Mouse (Mus musculus): Measurements from ENCODE around the gene B230104I21Rik. TPM values are rescaled to one million over a fixed set of nuclear protein-coding genes. Genes with fewer than 3 reads are reported as not detected.

Gene B230104I21Rik
- not detected for total RNA-seq (2021)
- long read RNA-seq, experiment 1 = 0 reads
- long read RNA-seq, experiment 2 = 0 reads

DNA sequence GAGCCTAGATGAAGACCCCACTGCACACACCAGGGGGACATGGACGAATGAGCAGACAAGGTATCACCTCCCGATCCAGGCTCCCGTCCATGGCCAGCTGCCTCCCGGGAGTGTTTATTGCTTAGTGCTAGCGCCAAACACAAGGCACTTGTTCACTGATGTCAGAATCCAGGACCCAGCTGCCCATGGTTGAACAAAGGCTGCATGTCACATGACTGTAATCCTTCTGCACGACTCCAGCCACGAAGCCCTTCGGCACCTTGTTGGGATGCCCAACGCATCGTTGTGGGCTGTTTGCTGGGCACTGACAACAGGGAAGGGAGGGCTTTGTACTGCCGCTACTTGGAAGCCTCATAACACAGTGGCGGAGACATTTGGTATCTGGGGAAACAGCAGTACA lies at the start of gene B230104I21Rik:
TSS of gene B230104I21Rik (plus strand) at position 367 of the 400 bp plus-strand sequence.
- DNase-seq = no peak

DNA sequence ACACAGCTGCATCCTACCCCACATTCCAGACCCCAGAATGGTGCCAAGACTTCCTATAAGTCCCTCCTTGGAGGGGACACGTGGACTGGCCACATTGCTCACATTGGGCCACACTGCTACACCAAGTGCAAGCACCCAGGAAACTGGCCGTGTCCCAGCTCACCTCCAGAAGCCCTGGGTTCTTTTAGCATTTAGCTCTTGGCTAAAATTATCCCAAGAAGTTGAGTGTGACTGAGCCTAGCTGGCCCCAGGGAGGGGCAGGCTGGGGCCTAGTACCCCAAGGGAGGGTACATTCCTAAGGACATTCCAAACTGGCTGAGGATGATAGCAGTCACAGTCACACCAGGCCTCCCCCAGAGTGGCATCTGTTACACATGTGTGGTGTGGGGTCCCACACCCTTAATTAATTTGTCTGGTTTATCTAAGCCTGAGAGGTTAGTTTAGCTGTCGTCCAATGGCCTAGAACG lies 42.2 kb upstream of the B230104I21Rik start:
- DNase-seq = no peak

DNA sequence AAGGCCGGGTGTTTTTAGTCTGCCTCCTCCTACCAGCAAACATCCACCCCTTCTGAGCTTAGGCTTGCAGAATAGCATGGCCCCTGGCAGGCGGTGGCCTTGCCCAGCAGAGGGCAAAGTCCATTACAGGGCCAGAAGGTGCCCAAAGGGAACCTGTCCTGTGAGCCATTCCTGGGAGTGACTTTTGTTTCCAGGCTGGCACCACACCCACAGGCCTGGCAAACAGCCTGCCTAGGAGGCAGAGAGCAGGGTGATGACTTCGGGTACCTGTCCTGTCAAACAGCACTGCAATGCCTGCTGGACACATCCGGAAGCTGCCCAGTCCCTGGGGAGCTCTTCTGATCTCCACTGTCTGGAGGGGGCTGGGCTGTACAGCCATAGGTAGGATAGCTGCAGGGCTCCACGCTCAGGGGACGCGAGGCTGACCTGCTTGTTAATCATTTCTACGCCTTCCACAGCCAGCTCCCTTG lies 41.6 kb upstream of the B230104I21Rik start:
- no peak for DNase-seq

DNA sequence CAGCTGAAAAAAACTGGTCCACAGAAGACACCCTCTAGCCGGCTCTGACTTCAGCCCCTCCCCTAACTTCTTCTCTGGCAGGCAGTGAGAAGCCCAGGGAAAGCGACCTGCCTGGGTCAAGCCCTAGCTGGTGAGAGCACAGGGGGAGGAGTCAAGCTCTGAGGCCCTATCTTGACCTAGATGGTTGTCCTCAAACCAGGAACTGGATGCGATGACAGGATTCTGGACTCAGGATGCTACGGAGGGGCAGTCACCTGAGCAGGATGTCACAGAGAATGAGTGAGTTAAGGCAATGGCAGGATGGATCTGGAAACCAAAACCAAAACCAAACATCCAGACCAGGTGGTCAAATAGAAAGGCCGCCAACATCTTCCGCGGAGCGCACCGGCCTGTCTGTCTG lies 38.2 kb upstream of the B230104I21Rik start:
- no peak for DNase-seq

DNA sequence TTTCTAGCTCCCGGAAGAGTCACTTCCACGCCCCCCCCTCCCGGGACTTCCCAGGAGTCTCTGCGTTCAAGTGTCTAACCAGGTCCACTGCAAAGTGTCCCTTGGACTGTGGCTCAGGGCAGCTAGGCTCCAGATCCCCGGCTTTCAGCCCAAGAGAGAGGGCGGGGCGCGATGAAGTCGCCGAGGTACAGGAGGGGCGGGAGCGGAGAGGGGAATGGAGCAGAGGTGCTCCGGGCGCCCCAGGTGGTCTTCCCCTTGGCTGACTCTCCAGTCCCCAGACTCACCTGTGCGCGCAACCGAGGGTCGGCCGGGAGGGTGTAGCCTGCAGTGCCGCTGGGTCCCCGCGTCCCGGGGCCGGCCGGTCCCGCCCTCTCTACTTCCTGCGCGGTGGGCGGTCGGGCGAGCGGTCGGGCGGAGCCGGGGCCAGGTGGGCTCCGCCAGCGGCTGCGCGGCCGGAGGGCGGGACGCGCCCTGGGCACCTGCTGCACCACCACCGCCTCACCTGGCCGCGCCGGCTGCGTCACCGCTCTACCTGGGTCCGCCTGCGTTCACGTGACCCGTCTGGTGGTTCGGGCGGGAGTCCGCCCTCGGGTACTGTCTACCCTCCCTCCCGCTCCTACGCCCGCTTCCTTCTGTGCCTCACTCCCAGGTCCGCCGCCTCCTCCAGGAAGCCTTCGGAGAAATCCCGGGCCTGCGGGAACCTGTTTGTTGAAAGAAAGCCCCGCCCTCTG lies 36.2 kb upstream of the B230104I21Rik start:
- peak in 1 of 2 experiments; percentile 12 for DNase-seq

DNA sequence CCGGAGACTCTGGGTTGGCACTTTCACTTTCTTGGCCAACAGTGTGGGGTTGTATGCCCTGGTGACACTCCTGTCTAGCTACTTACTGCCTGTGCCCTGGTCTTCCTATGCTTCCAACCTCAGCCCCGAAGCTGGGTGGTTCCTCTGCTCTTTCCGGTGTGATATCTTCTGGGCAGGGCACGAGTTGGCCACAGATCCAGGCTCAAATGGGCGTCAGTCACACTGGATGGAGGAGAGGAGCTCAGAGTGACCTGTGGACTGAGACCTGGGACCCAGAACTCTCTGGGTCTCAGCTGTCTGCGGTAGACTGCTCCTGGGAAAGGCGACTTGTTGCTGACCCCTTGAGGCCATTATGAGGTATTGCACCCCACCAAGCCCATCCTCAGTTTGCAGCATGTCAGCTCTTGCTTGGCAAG lies 34.5 kb upstream of the B230104I21Rik start, which contains the start of gene Arhgef16:
TSS of gene Arhgef16 (minus strand) at position 211 of the 416 bp plus-strand sequence.
- peak; percentile 25 to 30 for DNase-seq

DNA sequence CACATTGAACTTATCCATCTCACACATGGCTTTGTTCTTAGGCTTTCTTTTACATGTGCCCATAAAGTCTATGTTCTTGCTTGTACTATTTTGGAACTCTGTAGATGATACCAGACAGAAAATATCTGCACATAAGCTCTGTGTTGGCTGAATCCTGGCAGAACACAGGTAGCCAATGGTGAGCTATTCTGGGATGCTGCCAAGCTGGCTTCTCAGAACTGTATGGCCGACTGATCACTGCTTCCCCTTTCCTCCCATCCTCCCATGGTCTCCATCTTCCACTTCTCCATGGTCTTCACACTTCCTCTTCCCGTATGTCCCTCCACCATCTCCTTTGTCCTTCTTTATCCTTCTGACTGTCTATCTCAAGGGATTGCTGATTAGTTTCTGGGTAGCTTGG lies 26.8 kb upstream of the B230104I21Rik start:
- no peak for DNase-seq

DNA sequence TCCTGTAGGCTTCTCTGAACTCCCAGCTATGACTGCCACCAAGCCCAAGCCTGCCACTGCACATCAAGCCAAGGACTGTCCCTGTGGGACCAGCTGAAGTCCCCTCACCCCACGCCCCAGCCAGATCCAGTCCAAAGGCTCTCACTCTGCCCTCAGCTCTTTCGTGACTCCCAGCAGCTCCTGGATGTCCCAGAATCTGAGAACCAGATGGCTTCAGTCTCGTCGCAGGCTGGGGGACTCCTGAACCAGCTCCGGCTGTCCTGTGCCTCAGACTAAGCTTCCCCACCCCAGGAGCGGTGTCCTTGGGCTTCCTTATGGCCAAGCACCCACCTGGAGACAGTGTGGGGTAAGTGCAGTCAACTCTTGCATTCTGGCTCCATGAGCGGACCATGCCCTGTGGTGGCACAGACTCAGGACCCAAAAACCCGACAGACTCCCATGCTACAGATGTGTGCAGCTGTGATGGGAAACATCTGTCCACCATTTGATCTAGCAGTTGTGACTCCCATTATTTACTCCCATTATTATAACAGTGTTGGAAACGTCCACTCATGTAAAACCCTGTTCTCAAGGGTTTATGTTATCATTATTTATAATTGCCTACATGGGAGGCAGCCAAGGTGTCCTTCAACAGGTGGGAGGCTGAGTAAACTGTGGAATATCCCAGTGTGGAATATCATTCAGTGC lies 25.2 kb upstream of the B230104I21Rik start:
- no peak for DNase-seq

DNA sequence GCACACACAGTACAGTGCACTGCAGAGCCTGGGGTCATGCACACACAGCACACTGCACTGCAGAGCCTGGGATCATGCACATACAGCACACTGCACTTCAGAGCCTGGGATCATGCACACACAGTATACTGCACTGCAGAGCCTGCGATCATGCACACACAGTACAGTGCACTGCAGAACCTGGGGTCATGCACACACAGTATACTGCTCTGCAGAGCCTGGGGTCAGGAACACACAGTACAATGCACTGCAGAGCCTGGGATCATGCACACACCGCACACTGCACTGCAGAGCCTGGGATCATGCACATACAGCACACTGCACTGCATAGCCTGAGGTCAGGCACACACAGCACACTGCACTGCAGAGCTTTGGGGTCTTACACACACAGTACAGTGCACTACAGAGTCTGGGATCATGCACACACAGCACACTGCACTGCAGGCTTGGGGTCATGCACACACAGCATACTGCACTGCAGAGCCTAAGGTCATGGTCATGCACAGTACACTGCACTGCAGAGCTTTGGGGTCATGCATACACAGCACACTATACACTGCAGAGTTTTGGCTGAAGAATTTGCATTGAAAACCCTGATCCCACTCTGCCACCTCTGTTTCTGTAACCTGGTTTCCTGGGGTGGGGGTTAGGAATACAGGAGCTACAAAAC lies 23.6 kb upstream of the B230104I21Rik start:
- DNase-seq = no peak

DNA sequence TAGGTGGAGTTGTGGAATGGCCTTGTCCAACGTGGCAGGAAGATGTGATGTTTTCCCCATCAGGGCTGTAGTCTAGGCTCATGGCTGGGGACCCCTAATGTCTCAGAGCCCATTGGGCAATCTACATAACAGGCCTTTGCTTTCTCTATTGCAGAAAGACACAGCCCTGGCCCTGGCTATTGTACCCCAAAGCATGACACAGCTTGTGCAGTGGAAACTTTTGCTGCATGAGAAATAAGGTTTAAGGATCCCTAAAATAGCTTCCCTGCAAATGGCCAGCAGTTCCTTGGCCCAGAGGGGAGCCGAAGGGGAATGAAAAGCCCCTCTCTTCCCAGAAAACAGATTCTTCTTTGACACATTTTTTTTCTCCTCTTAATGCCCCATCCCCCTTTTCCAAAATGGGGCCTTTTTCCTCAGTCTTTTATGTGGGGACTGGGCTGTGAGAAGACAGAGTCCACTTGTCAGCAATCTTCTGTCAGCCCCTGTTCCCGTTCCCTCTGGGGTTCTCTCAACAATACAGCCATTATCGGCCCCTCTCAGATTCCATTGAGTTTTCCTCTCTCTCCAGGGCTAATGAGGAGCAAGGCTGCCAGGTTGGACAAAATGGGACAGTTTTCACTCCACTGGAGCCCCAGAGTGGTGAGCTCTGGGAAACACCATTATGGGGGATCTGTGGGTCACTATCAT lies 22.8 kb upstream of the B230104I21Rik start:
- no peak for DNase-seq

DNA sequence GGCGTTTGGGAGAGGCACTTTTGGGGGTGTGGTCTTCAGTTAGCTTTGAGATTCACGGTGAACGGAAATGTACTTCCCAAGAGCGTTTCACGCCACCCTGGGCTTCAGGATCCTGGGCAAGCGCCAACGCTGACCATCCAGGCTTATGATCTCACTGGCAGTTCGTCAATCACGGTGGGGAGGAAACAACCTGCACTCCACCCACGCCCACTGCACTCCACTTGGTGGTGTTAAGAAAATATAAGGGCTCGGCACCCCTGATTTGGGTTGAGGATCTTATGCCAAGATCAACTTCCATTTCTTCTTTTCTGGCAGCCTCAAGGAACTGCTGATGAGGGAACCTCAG lies 22.3 kb upstream of the B230104I21Rik start:
- DNase-seq = no peak

DNA sequence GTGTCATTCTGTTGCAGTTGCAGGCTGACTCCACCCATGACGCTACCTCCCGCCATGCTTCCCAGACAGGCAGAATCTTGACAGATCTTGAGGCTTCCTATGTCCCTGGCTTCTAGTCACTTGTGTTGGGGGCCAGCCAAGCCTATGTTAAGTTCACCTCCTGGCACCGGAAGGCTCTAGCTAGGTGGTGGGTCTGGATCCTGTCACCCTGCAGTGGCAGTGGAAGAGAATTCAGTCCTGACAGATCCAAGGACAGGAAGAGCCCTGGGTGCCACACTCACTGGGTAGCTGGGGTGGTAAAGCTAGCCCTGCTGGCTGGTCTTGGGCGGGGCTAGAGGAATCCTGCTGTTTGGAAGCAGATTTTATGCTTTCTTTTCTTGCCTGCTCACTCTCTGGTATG lies 10.5 kb upstream of the B230104I21Rik start:
- no peak for DNase-seq

DNA sequence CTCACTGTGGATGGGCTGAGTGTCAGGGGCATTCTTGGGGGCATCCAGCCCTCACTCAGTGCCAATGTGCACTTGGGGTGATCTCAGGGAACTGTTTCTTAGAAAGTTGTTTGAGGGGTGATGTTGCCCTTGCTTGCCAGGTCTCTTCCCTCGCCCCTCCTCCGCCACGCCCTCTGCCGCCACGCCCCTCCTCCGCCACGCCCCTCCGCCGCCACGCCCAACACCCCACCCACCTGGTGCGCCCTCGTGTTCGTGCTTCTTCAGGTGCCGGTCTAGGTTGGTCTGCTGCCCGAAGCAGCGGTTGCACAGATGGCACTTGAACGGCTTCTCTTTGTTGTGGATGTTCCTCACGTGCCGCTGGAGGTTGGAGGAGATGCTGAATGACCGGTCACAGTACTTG lies 7.5 kb upstream of the B230104I21Rik start:
- DNase-seq = no peak

DNA sequence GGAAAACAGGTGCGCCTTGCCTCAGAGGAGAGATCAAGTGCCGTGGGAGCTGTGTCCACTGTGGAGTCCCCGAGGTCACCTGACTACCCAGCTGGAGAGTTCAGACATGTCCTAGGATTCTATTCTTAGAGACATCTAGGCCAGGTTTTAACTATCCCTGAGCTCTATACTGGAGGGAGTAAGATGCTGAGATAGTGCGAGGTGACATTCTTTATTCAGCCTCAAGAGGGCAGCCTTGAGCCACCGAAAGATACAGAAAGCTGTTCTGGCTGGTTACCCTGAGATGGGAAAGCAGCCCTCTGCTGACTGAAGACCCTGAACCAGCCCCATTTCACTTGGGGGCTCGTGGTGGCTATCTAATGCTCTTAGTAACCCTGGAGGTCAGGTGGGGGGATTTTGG lies 7.1 kb upstream of the B230104I21Rik start:
- DNase-seq = peak; percentile 52 to 56

DNA sequence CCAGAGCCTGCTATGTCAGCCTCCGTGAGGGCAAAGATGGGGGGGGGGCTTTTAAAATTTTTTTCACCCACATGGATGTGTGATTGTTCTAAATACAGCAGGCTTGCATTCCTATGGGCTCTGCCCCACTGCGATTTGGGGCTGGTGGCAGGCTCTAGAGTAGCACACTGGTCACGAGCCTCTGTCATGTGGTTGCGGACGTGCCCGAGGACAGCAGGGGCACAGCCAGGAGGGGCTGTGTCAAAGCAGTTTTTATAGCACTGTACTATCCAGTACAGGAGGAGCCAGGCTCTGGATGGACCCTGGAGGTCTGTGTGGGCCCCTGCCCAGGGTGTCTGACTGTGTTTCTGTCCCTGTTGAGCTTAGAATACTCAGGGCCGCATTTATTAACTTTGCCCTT lies 5.9 kb upstream of the B230104I21Rik start:
- DNase-seq = no peak

DNA sequence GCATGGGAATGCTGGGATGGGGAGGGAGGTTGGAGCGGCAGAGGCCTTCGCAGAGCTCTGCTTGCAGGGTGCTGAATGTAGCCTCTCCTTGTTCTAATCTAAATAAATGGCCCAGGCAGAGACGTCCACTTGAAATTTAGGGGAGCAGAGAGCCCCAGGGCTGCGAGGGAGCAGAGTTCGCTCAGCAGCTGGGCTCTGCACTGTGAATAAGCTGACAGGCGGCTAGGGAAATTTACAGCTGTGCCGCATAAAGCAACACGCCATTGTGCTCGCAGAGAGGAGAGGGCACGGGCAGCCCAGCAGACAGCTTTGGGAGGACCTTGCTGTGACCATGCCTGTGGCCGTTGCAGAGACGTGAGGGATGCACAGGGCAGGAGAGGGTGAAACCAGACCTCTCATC lies 4.7 kb upstream of the B230104I21Rik start:
- DNase-seq = no peak

DNA sequence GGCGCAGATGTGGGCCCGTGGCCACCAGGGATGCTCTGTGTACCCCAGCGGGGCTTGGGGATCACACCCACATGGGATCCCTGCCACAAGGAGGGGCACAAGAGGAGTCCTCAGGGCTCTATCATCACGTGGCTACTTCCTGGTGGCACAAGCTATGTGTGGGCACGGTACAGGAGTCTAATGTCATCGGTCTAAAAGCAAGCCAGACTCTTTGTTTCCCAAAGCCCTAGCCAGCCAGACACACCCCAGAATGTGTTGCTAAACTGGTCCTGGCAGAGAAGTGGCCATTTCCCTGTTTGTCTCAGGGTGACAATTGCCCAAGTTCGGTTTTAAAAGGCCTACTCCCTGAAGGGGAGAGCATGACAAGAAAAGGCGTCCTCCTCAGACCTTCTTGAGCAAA lies 2.6 kb upstream of the B230104I21Rik start:
- DNase-seq = peak in 1 of 2 experiments; percentile 7

DNA sequence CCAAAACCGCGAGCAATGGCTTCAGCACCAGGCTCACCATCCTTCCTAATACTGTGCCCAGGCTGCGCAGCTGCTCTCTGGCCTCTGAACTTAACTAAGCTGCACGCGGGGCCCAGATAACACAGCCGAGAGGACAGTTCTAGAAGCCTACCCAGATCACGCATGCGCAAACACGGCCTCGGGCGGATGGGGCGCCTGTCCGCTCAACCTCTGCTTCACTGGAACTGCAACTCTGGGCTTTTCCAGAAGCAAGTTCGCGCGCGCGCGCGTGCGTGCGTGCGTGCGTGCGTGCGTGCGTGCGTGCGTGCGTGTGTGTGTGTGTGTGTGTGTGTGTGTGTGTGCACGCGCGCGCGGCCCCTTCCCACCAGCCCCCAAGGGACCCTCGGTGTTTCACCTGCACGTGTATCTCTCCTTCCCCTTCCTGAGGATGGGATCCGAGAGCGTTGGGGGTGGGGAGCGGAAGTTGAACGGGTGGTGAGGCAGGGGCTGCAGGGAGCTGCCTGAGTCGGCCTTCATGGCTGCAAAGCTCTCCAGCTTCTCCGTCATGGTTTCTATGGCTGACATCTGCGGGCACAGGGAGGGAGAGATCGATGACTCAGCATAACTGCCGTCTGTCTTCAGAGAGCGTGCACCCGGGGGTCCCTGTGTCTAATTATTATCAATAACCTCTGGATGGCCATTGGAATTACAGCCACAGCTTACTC lies 1.1 kb upstream of the B230104I21Rik start:
- peak; percentile 59 to 75 for DNase-seq

DNA sequence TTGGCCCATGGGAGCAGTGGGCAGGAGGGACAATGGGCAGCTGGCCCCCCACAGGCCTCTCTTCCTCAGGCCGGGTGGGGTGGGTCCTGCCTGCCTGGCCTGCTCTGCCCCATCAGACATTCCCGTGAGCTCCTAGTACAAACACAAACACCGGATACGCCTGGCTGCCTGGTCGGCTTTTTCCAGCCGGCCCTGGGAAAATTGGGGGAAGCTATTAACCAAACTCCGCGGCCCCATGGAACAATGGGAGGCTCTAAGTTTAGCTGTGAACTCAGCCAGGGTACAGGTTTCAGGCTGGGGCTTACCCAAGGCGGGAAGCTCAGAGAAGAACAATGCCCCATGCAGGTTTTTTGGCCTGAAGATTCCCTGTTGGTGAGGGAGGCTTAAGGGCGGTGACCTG lies 723 bp downstream of the B230104I21Rik start:
- no peak for DNase-seq

DNA sequence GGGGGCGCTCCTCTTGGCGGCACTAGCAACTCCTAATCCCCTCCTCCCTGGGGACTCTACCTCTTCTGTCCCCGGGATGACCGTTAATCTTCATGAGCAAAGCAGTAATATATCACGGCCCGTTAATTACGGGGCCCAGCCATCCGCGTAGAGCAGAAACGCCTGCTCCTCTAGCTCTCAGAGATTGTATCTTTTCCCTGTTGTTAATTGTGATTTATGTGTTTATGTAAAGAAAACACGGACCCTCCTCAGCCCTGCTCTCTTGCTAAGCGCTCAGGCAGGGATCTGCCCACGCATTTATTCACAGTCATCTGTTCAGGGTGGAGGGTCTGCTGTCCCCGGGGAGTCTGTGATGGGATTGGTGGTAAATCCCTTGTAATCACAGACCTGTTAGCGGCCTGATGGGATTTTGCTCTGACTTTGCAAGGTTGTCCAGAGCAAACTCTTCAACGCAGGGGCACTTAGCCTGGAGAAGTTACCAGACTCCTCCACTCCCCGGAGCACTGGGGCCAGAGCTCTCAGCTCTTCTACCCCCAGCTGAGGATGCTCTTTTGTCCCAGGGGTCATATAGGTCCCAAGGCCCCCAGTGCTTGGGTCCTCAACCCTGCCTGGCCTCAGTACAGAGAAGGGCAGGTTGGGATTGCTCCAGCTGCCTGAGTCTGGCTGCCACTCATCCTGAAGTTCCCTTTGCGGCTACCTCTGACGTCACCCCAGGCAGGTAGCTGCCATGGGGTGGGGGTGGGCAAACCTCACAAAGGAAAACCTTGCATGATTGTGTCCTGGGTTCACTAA lies 11.0 kb downstream of the B230104I21Rik start:
- no peak for DNase-seq
